Mouse (Mus musculus): ENCODE data around the gene Actr2. TPM values are rescaled to one million over a fixed set of nuclear protein-coding genes. Genes with fewer than 3 reads are reported as not detected.
"Not testable (repeated sequence)": the region's sequence is repeated elsewhere in the genome, so short reads cannot be mapped to it uniquely, and the experiment has no call there.

Gene Actr2
- polyA plus RNA-seq, 1 experiment from 2014 or later: 228 TPM

DNA sequence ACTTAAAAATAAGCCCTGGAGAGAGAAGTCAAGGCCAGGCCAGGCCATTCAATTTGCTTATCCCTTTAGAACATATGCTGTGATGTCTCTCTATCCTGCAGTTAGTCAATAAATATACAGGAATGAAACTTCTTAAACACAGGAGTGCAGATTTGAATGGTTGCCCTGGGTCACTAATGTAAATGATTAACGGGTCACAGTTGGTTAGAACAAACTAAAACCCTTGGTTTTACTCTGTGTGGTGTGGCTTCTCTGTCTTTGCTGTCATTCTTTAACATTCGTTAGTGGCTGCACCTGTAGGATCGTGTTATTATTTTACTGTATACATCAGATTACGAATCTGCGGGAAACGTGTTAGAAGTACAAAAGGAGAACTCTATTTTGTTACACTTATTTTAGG, 23.6 kb upstream of the Actr2 start:
- Histone ChIP-seq H3K4me3 (ENCODE audit: inconsistent target) (no peak overlapping the region), H3K27ac (no peak overlapping the region), H3K79me2 (ENCODE audit: inconsistent target) (no peaks in the 10 kb centered on the region), H3K36me3 (ENCODE audit: inconsistent target) (no peaks in the 10 kb centered on the region)
- WGBS (ENCODE audit: missing documents): 97% methylated on average over 6 of the region's 6 CpGs

DNA sequence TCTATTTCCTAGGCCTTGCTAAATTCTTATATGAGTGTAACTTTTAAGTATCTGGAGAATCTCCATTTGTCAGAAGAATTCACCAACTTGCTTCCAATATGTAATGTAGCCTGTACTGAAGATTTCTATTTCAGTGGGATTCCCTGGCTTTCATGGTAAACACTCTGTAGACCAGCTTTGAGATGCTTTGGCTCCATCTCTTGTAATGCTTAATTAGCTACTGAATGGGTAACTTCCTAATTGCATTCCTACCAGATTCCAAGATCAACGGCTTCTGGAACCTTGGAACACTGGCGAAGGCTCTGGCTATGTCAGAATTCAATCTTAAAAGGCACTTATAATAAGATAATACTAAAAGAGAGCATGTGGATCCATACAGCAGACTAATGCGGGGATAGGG, 22.2 kb upstream of the Actr2 start:
- not testable (repeated sequence) for H3K36me3 ChIP-seq (ENCODE audit: inconsistent target); H3K27ac ChIP-seq; H3K79me2 ChIP-seq (ENCODE audit: inconsistent target); H3K4me3 ChIP-seq (ENCODE audit: inconsistent target)
- WGBS (ENCODE audit: missing documents): 97% methylated on average over 3 of the region's 3 CpGs

DNA sequence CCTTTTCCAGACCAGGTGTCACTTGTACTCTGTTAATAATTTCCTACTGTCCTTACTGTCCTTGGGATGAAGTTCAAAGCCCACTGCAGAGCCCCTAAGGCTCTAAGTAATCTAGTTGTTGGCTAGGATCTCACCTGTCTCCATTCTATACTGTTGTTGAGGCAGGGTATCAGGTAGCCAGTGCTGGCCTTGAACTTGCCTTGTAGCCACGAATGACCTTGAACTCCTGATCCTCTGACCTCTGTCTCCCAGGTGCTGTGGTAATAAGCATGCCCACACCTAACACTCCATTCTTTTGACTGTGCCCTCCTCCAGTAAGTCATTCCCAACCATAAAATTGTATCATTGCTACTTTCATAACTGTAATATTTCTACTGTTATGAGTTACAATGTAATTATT, 21.0 kb upstream of the Actr2 start:
- no peak overlapping the region for H3K4me3 ChIP-seq (ENCODE audit: inconsistent target)
- H3K79me2 ChIP-seq (ENCODE audit: inconsistent target): no peaks in the 10 kb centered on the region
- WGBS (ENCODE audit: missing documents): 100% methylated on average over 1 of the region's 1 CpGs
- H3K27ac ChIP-seq: no peak overlapping the region
- no peaks in the 10 kb centered on the region for H3K36me3 ChIP-seq (ENCODE audit: inconsistent target)

DNA sequence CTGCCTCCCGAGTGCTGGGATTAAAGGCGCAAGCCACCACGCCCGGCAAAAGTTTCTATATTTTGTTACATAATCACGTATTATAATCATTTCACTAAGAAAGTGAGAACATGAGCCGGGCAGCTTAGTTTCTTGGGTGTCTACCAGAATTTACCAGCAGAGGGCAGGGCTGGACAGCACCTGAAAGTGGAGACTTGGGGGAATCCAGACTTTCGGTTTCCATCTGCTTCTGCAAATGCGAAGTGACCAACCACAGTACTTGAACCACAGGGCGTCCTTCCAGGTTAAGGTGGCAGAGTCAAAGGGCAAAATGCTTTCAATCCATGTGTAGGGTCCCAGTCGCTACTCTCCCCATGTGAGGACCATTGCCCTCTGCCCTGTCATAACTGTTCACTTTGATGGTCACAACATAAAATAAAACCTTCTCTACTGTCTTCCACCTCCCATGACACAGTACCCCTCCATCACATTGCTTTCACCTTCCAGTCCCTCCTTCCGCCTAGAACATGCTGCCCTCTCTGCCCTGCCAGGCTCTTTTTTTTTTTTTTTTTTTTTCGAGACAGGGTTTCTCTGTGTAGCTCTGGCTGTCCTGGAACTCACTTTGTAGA, 20.3 kb upstream of the Actr2 start:
- 3% methylated on average over 10 of the region's 12 CpGs for WGBS (ENCODE audit: missing documents)

DNA sequence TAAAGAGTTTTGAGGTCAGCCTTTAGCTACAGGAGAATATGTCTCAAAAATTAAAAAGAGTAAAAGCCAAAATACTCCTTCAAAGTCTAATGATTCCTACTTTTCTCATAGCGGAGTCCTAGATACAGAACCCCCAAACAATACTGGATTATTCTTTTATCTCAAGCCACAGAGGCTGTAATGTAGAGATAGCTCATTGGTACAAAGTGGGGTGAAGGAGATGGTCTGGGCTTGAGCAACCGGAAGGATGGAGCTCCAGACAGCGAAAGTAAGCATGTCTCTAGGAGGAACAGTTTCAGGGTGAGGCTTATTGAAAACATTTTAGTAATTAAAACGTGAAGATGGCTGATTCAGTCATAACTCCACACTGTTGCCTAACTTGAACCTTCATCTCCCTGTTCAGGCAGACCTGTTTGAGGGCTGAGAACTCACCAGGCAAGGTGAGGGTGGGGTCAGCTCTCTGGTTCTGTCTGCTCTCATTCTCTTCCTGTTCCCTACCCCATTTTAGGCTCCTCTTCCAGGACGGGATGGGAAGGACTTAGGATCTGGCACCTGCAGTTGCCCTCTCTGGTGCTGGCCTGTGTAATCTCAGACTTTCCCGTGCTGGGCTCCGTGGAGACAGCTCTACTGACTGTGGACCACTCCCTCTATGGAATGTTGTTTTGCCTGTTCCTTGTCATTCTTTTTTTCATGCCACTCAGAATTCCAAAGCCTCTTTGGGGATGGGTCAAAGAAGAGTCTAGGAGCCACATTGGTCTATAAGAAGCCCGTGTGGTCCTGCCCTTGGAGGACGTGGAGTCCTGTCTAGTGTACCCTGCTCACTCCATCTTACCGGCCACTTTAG, 14.2 kb upstream of the Actr2 start:
- WGBS (ENCODE audit: missing documents): 92% methylated on average over 10 of the region's 10 CpGs
- H3K36me3 ChIP-seq (ENCODE audit: inconsistent target): no peaks in the 10 kb centered on the region
- H3K27ac ChIP-seq: no peak overlapping the region
- no peak overlapping the region for H3K4me3 ChIP-seq (ENCODE audit: inconsistent target)
- no peaks in the 10 kb centered on the region for H3K79me2 ChIP-seq (ENCODE audit: inconsistent target)

More for the DNA sequence above, 20.3 kb upstream of the Actr2 start:
- Histone ChIP-seq H3K36me3 (ENCODE audit: inconsistent target) (no peaks in the 10 kb centered on the region), H3K4me3 (ENCODE audit: inconsistent target) (peak overlapping the region; percentile 9; the same call in 1 of the 2 replicates), H3K79me2 (ENCODE audit: inconsistent target) (no peaks in the 10 kb centered on the region), H3K27ac (no peak overlapping the region; the same call in 1 of the 2 replicates)

DNA sequence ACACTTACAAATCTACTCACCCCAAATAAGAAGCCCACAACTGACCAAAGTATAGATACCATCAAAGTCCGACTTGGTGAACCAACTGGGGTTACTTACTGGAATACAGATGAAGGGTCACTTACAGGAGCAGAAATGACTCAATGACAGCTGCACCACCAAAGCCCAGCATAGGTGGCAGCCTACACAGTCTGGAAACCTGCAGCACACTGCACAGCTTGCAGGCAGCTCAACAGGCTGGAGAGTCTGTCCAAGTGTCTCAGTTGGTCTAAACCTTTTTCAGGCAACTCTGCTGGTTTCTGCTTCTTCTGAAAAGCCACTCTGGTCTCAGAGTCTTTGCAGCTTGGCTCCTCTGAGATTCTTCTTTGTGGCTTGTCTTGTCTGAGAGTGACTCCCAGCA, 12.7 kb upstream of the Actr2 start:
- WGBS (ENCODE audit: missing documents): 90% methylated on average over 1 of the region's 1 CpGs
- Histone ChIP-seq H3K36me3 (ENCODE audit: inconsistent target) (no peaks in the 10 kb centered on the region), H3K27ac (no peak overlapping the region), H3K79me2 (ENCODE audit: inconsistent target) (no peaks in the 10 kb centered on the region), H3K4me3 (ENCODE audit: inconsistent target) (no peak overlapping the region)

DNA sequence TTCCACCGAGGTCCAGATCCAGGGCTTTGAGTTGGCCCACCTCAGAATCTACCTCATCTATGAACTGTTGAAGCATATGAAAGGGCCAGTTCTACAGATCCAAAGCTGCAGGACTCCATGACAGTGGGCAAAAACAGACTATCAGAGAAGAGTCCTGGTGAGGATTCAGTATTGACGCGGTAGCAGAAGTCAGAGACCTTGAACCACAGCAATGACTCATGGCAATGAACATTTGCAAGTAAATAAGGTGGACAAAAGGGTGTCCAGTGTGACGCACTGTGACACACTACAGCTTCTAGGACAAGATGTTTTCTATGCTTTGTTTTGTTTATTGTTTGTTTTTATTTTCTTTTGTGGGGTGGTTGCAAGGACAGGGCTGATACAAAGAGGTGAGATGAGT, 4.0 kb upstream of the Actr2 start:
- H3K79me2 ChIP-seq (ENCODE audit: inconsistent target): peaks cover 24% of the 10 kb centered on the region
- H3K36me3 ChIP-seq (ENCODE audit: inconsistent target): no peaks in the 10 kb centered on the region
- 94% methylated on average over 4 of the region's 4 CpGs for WGBS (ENCODE audit: missing documents)
- no peak overlapping the region for H3K27ac ChIP-seq
- H3K4me3 ChIP-seq (ENCODE audit: inconsistent target): no peak overlapping the region

DNA sequence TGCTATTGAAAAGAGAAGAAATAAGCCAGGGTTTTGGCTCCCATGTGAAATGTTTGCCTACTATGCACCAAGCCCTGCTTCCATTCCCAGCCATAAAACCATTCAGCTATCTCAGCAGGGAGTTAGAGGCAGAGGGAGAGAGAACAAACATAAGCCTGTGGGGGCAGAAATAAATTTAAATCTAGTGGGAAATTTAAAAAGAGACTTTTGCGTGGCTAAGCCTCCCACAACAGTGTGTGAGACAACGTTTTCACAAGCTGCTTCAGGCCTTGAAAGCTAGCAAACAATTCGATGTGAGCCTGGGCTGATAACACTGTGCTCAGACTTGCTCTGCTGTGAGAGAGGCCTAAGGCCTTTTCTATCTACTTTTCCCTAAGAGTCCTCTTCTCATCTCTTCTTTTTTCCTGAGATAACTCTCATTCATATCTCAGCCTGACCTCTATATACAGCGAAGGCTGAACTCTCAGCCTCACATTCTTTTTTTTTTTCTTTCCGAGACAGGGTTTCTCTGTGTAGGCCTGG, 3.4 kb upstream of the Actr2 start:
- Histone ChIP-seq H3K27ac (no peak overlapping the region), H3K36me3 (ENCODE audit: inconsistent target) (no peaks in the 10 kb centered on the region), H3K4me3 (ENCODE audit: inconsistent target) (no peak overlapping the region), H3K79me2 (ENCODE audit: inconsistent target) (peaks cover 30% of the 10 kb centered on the region)
- WGBS (ENCODE audit: missing documents): 93% methylated on average over 5 of the region's 5 CpGs

DNA sequence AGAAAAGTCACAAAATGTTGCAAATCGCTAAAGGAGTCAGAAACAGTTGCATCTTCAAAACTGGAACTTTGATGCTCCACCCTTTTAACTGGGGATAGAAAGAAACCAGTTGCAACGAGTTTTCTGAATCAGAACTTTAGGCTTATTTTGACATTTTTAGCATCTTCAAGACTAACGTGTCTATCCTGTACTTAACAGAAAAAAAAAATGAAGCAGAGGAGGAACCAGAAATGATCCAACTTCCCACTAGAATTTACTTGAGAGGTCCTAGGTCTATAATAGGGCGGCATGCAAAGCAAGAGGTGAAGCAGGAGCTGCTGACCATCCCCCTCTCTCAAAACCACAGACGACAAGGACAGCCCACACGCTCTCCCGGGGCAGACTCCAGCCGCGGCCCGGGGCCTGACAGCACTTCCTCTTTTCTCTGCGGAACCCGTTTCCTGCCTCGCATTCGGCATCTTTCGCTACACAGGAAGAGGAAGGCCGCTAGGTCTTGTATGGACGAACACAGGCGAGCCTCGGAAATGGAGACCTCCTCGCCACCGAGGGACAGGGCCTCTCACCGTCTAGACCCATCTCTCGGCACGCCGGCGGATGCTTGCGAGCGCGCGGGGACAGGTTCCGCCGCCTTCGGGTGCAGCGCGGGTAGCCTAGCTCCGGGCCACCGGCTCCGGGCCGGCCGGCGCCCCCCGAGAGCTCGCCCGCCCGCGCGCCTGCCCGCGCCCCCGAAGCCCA, 540 bp downstream of the Actr2 start:
- Histone ChIP-seq H3K36me3 (ENCODE audit: inconsistent target) (peaks cover 4% of the 10 kb centered on the region; the same call in 1 of the 2 replicates), H3K4me3 (ENCODE audit: inconsistent target) (peak overlapping the region; percentile 48), H3K79me2 (ENCODE audit: inconsistent target) (peaks cover 69% of the 10 kb centered on the region), H3K27ac (peak overlapping the region; percentile 66)
- WGBS (ENCODE audit: missing documents): under 1% methylated on average over 30 of the region's 50 CpGs

DNA sequence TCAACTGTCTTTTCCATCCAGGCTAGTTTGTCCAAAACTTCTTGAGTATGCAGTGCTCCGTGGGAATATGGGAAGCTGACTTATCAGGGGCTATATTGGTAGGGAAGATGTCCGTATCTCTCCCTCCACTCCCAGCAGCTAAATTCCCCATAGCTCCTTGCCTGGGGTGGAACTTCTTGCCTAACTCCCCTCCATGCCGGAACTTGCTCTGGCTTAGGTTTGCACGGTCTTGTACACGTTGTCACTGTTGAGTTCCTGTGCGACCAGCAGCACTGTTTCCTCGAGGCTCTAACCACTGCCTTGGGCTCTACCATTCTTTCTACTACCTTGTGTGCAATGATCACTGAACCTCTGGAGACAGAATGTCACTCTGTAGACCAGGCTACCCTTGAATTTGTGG, 4.6 kb downstream of the Actr2 start:
- peaks cover 90% of the 10 kb centered on the region for H3K79me2 ChIP-seq (ENCODE audit: inconsistent target)
- peak overlapping the region; percentile 6; the same call in 1 of the 2 replicates for H3K4me3 ChIP-seq (ENCODE audit: inconsistent target)
- H3K27ac ChIP-seq: peak overlapping the region; percentile 81
- WGBS (ENCODE audit: missing documents): 12% methylated on average over 7 of the region's 7 CpGs
- peaks cover 4% of the 10 kb centered on the region; the same call in 1 of the 2 replicates for H3K36me3 ChIP-seq (ENCODE audit: inconsistent target)

DNA sequence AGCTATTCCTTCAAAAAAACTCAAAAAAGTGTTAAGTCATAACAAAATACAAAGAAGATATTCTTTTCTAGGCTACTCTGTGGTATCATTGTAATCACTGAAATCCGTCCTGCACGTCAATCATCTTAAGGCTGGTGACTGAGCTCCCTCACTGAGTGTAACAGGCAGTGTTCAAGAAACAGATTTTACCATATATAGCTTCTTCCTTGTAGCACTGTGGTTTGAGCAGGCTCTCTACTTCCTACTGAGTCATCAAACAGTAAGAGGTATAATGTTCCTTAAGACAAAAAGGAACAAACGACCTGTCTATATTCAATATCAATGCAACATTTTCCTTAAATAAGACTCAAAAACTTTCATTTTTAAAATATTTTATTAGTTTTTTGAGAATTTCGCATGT, 5.0 kb downstream of the Actr2 start:
- peak overlapping the region; percentile 81 for H3K27ac ChIP-seq

DNA sequence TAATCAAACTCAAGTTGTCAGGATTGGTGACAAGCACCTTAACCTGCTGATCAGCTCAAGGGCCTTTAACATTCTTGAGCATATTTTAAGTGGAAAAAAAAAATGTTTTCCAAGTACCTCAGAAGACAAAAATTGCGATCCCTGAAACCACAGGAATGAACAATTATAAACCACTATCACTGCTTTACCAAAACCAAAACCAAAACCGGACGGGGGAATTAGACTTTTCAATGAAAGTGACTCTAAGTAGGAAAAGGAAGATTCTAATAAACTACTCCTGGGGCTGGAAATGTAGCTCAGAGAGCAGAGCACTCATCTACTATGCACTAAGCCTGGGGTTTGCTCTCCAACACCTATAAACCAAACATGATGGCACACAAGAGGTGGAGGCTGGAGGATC, 5.8 kb downstream of the Actr2 start:
- H3K4me3 ChIP-seq (ENCODE audit: inconsistent target): no peak overlapping the region
- H3K27ac ChIP-seq: peak overlapping the region; percentile 81
- WGBS (ENCODE audit: missing documents): 17% methylated on average over 3 of the region's 3 CpGs
- H3K36me3 ChIP-seq (ENCODE audit: inconsistent target): peaks cover 4% of the 10 kb centered on the region; the same call in 1 of the 2 replicates
- H3K79me2 ChIP-seq (ENCODE audit: inconsistent target): peaks cover 100% of the 10 kb centered on the region

More for the DNA sequence above, 5.0 kb downstream of the Actr2 start:
- peaks cover 4% of the 10 kb centered on the region; the same call in 1 of the 2 replicates for H3K36me3 ChIP-seq (ENCODE audit: inconsistent target)
- H3K4me3 ChIP-seq (ENCODE audit: inconsistent target): peak overlapping the region; percentile 6; the same call in 1 of the 2 replicates
- WGBS (ENCODE audit: missing documents): 6% methylated on average over 4 of the region's 4 CpGs
- H3K79me2 ChIP-seq (ENCODE audit: inconsistent target): peaks cover 95% of the 10 kb centered on the region

DNA sequence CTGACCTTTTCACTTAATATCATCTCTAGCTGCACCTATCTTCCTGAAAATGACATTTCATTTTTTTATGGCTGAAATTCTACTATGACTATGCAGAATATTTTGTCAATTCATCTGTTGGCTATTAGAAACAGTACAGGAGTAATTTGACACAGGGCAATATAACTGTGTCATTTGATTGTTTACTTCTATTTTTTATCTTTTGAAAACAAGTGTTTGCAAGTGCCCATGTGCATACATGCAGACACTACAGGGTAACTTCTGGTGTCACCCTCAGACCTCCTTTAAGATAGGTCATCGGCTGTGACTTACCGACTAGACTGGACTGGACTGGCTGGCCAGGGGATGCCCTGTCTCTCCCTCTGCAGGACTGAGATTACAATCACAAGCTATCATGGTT, 8.8 kb downstream of the Actr2 start:
- peaks cover 100% of the 10 kb centered on the region for H3K79me2 ChIP-seq (ENCODE audit: inconsistent target)
- peaks cover 11% of the 10 kb centered on the region for H3K36me3 ChIP-seq (ENCODE audit: inconsistent target)
- WGBS (ENCODE audit: missing documents): 89% methylated on average over 2 of the region's 2 CpGs
- H3K4me3 ChIP-seq (ENCODE audit: inconsistent target): no peak overlapping the region
- 0 out of 2 replicates have a peak overlapping the region, but pooled peaks have one; percentile 13 for H3K27ac ChIP-seq

DNA sequence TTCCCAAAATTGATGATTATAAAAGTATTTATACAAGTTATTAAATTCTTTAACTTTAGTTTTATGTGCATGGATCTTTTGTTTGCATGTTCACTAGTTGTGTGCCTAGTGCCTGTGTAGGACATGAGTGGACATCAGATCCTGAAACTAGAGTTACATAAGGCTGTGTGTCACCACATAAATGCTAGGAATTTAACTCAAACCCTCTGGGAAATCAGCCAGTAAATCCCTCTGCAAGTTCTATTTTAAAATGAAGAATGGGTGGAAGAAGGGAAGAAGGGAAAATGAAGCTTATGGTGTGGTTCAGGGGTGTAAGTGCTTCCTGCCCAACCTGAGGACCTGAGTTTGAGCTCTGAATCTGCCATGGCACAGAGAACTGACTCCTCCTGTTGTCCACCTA, 26.4 kb downstream of the Actr2 start:
- Histone ChIP-seq H3K4me3 (ENCODE audit: inconsistent target) (no peak overlapping the region), H3K36me3 (ENCODE audit: inconsistent target) (peaks cover 46% of the 10 kb centered on the region), H3K27ac (no peak overlapping the region), H3K79me2 (ENCODE audit: inconsistent target) (peaks cover 100% of the 10 kb centered on the region)

Data from macrophage (primary cell).